Mouse (Mus musculus) adrenal gland, postnatal 0 days (tissue): ENCODE data around the gene Card14. TPM values are rescaled to one million over a fixed set of nuclear protein-coding genes. Genes with fewer than 3 reads are reported as not detected.

ENCODE experiments used
- microRNA-seq: library from miRNA; unstranded; fragments of <30 nt; microRNA quantifications from one replicate; pipeline ENCODE4, GENCODE M21; 2016; ENCODE audit warnings: borderline replicate concordance; ENCODE audit not compliant: insufficient number of aligned reads
- polyA plus RNA-seq: library from polyadenylated mRNA; unstranded; fragments of >200 nt; fragmentation: Nextera tagmentation; extraction: Ambion mirVana; gene quantifications from 2 replicates; pipeline ENCODE4 v1.2.1, GENCODE M21; 2015

The Card14 gene
- polyA plus RNA-seq: 0.25 and 0.46 TPM in 2 replicates

DNA sequence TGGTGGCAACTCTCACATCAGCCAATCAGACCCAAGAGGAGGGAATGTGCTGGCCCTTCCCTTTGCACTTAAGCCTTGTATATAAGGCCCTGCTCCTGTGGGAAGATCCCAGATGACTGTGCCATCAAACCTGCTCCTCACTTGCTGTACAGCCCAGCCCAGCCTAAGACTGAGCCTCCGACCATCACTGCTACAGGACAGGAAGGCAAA lies at the start of gene Card14:
Gene Card14, plus strand, starts transcription at position 111 of the 210 bp plus-strand sequence.

DNA sequence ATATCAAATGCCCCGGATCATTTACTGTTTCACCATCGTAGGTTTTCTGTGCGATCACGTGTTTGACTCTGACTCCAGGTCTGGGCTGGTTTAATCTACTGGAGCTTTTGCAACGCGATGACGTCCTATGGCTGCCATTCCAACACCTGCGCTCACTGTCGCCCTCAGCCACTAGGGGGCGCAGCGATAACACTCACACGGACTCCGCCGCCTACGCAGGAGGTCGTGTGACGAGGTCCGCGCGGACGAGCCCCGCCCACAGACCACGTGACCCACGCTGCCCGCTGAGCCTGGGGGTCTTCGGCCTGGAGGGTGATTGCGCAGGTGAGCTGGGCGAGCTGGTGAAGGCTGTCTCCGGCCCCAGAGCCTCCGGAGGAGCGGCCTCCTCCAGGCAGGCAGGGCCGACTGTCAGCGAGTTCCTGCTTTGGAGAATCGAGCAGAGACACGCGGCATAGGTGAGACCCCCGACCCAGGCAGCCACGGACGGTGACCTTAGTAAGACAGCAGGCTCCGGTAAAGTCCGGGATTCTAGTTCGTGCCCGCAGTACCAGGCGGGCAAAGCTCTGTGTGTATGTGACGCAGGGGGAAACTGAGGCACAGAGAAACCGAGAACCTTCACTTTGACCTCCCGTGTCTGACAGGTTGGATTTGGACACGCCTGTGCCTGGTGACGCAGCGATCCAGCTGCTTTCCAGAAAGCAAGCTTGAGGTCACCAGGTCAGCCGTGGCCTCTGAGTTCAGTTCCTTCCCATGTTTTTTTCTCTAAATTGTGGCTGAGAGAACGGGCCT lies 39.6 kb upstream of the Card14 start, which contains the start of gene Gaa:
Gene Gaa, plus strand, starts transcription at position 120 of the 789 bp plus-strand sequence.

DNA sequence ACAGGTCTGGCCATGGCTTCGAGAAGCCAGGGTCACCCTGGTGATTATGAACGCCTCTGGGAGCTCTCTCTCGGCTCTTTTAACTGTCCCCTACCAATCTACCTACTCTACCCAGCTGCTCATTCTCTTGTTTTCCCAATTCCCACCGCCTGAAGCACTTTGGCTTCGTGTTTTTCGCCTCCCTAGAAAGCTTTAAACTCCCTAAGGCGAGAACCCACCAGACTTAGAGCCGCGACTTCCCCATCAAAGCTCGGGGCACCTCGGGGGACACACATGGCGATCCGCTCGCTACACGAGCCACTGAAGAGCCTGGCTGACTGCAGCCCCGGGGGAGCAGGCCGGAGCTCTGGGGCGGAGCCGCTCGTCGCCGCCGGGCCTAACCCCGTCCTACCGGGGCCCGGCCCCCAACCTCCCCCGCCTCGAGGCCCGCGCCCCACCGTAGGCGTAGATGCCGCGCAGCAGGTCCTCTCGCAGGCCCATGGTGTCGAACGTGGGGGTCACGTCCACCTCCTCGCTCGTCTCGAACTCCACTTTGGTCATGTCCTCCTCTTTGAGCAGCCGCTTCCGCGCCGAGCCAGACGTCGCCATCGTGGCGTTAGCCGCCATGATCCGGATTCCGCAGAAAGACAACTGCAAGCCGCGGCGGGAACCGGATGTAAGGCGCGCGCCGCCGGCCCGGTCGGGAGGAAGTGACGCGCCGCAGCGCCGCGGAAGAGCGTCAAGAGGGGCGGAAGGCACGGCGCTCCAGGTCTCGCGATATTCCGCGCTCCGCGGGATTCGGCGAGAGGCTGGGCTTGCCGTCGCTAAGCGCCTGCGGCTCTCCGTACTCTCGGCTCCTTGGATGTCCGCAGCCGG lies 8.0 kb upstream of the Card14 start, which contains the start of gene Eif4a3:
Gene Eif4a3, minus strand, starts transcription at position 699 of the 855 bp plus-strand sequence.

DNA sequence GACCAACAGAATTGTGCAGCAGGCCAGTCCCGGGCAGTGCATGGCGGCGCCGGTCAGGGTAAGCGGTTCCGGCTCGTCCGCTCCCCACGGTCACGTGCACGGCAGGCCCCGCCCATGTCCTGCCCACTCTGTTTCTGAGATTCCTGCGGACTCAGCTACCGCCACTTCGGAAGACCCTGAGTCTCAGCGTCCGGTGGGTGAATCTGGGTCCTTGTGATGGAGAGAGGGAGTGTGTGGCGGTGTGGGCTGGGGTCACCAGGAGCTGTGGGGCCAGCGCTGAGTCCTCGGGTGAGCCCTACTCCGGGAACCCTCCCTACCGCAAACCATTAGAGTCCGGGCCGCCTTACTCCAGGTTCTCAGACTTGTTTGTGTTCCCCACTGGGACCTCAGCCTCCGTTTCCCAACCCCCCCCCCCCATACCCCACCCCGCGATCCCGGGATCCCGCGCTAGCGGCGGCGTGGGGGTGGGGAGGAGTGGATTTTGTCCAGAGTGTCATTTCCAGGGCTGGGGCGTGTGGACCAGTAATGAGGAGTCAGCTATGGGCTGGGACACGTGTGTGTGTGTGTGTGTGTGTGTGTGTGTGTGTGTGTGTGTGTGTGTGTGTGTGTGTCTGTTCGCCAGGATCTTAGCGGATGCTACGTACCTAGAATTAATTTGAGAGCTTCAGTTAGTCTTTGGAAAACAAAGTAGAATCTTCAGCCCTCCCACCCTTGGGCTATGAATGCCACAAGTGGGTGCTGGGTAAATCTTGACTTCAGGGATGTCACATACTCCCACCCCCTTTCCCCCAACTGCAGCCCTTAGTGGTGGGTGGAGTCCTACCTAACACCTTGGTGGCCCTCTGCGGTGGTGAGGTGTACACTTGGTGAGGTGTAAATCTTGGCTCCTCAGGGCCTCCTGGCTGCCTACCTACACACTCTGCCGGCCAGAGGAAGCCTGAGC lies 48.1 kb downstream of the Card14 start, which contains the start of the genes Sgsh and Slc26a11:
Gene Sgsh, minus strand, starts transcription at position 94 of the 943 bp plus-strand sequence.
Gene Slc26a11, plus strand, starts transcription at position 115 of the 943 bp plus-strand sequence.

DNA sequence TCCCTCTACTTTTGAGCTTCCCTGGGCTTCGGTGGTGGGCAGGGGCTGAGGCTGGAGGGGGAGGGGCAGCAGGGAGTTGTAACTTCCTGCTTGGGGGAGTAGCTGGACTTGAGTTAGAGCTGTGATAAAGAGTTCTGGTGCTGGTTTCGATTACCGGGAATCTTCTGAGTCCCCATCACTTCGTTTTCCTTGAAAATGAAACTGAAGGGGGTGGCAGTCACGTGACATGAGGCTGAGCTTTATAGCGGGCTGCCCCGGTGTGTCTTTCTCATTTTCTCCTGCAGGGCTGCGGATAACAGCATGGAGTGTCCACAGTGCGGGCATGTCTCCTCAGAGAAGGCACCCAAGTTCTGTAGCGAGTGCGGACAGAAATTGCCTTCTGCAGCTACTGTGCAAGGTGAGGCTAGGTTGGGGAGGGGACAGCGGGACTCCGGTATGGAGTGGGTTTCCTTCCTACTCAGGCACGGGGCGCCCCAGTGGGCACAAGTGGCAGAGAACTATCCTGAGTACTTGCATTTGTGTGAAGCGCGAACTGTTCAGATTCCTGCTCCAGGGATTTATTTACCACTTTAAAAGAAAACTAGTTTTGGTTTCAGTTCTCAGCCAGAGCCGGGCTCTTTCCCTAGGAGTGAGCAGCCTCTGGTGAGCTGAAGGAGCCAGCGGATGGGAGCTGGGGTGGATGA lies 85.4 kb downstream of the Card14 start, which contains the start of gene Rnf213:
Gene Rnf213, plus strand, starts transcription at position 301 of the 683 bp plus-strand sequence.

Small RNA genes lying within 50 kb of the gene (microRNA-seq; reads per million reads assigned to microRNA genes)
- not detected for gene Mir1932

Other genes starting within 250 kb of the Card14 start
- gene Cbx4, start 221.5 kb upstream of the Card14 start, polyA plus RNA-seq: 17.7 and 34.4 TPM in 2 replicates
- 5.0 and 8.2 TPM in 2 replicates for gene Tbc1d16, start 79.3 kb upstream of the Card14 start, polyA plus RNA-seq
- gene Ccdc40, start 79.2 kb upstream of the Card14 start, polyA plus RNA-seq: 4.2 and 7.8 TPM in 2 replicates
- gene Gaa, start 39.9 kb upstream of the Card14 start, polyA plus RNA-seq: 62.2 and 83.3 TPM in 2 replicates
- 143 and 203 TPM in 2 replicates for gene Eif4a3, start 7.7 kb upstream of the Card14 start, polyA plus RNA-seq
- gene Sgsh, start 47.8 kb downstream of the Card14 start, polyA plus RNA-seq: 7.5 and 15.5 TPM in 2 replicates
- 6.7 and 10.2 TPM in 2 replicates for gene Slc26a11, start 47.8 kb downstream of the Card14 start, polyA plus RNA-seq
- 4.8 and 8.0 TPM in 2 replicates for gene Rnf213, start 85.3 kb downstream of the Card14 start, polyA plus RNA-seq
- gene Endov, start 183.6 kb downstream of the Card14 start, polyA plus RNA-seq: 11.6 and 15.9 TPM in 2 replicates
- 1.2 and 3.7 TPM in 2 replicates for gene Nptx1, start 240.0 kb downstream of the Card14 start, polyA plus RNA-seq